Mouse (Mus musculus) liver, postnatal 0 days (tissue): ENCODE data around the gene Atp13a1. TPM values are rescaled to one million over a fixed set of nuclear protein-coding genes. Genes with fewer than 3 reads are reported as not detected.

Experiments
- ATAC-seq: fragments of 200-750 bp; cut with Nextera tagmentation; 2 replicates; pipeline ENCODE4 v1.8.0; 2017; ENCODE audit warnings: mild to moderate bottlenecking, moderate library complexity
- DNase-seq: peaks from one replicate; pipeline ENCODE4 v3.0.0-alpha.2; 2016
- H3K27ac ChIP-seq: fragments of 300-500 bp; sonication (generic); 2 replicates; pipeline ENCODE4 v1.5.1; 2014; ENCODE audit warnings: antibody characterized with exemption, moderate library complexity, mild to moderate bottlenecking, low read depth
- H3K27me3 ChIP-seq: fragments of 300-500 bp; sonication (generic); 2 replicates; pipeline ENCODE4 v1.6.1; 2014; ENCODE audit warnings: low read length, control low read depth, mixed read lengths; ENCODE audit not compliant: insufficient read depth
- H3K36me3 ChIP-seq: fragments of 300-500 bp; sonication (generic); replicated peaks from 2 replicates; pipeline ENCODE4 v1.6.1; 2014; ENCODE audit warnings: mild to moderate bottlenecking, control low read depth, low read length, moderate library complexity, mixed read lengths; ENCODE audit not compliant: insufficient read depth
- H3K4me1 ChIP-seq: fragments of 300-500 bp; sonication (generic); 2 replicates; pipeline ENCODE4 v1.6.1; 2014; ENCODE audit warnings: antibody characterized with exemption, mild to moderate bottlenecking, control low read depth; ENCODE audit not compliant: insufficient read depth
- H3K4me2 ChIP-seq: fragments of 300-500 bp; sonication (generic); 2 replicates; pipeline ENCODE4 v1.6.1; 2014; ENCODE audit warnings: low read depth, mild to moderate bottlenecking, low read length, moderate library complexity, mixed read lengths
- H3K4me3 ChIP-seq: fragments of 300-500 bp; sonication (generic); 2 replicates; pipeline ENCODE4 v1.5.1; 2014; ENCODE audit warnings: low read depth, low read length
- H3K9ac ChIP-seq: fragments of 300-500 bp; sonication (generic); replicated peaks from 2 replicates; pipeline ENCODE4 v1.6.1; 2014; ENCODE audit warnings: mild to moderate bottlenecking, moderate library complexity
- H3K9me3 ChIP-seq: fragments of 300-500 bp; sonication (generic); 2 replicates; pipeline ENCODE4 v1.6.1; 2016; ENCODE audit warnings: mild to moderate bottlenecking, control low read depth, low read length, mixed read lengths
- CTCF ChIP-seq: sonication (generic); IDR thresholded peaks from 2 replicates; pipeline ENCODE4 v1.5.1; 2016; ENCODE audit warnings: antibody characterized with exemption, low read depth
- EP300 ChIP-seq: IDR thresholded peaks from 2 replicates; pipeline ENCODE4 v1.6.1; 2016; ENCODE audit warnings: antibody characterized with exemption, low read depth, mild to moderate bottlenecking
- WGBS: fragments of 180-500 bp; shearing (Covaris S2); extraction: QIAGEN DNeasy Blood & Tissue Kit; methylation state at CpG from one replicate; pipeline ENCODE4 v1.1.7; 2014; ENCODE audit not compliant: insufficient replicate concordance; 5-methylcytosine and 5-hydroxymethylcytosine counted together
- polyA plus RNA-seq: library from polyadenylated mRNA; unstranded; fragments of >200 nt; fragmentation: Nextera tagmentation; extraction: Ambion mirVana; gene quantifications from 2 replicates; pipeline ENCODE4 v1.2.1, GENCODE M21; 2015

Atp13a1 gene
- polyA plus RNA-seq, result 12.9 and 13.8 TPM in 2 replicates

DNA sequence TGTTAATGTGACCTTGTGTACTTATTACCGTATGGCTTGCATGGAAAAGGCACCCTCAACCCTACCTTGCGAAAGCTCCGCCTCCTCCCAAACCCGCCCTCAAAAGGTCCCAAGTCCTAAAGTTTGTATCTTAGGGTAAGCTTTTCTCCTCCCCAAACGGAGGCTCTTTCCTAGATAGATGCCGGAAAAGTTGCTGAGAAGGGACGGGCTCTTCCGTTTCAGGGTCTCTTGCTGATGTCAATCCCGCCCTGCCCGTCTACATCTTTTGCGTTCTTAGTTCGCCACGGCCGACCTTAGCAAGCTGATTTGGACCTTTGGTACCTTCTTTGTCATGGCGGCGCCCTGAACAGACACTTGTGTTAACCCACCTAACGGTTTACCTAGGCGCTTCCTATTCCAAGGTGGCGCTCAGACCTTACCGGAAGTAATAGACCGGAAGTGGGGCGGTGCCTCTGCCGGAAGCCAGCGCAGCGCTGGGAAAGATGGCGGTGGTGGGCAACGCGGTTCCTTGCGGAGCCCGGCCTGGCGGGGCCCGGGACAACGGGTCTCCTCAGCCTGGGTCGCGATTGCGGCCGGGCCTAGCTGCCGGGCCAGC is at the start of gene Atp13a1, which contains the start of gene Zfp866:
Atp13a1 (plus strand) TSS at position 391 of the 595 bp plus-strand sequence.
Zfp866 (minus strand) TSS at position 406 of the 595 bp plus-strand sequence.
- Histone ChIP-seq H3K9ac (peak within 1 kb of the TSS; percentile 94), H3K36me3 (peaks cover 22% of the 10 kb centered on the region), H3K27ac (peak within 1 kb of the TSS; percentile 98), H3K4me1 (peaks cover 24% of the 10 kb centered on the region), H3K4me3 (peak within 1 kb of the TSS; percentile 98), H3K4me2 (peak within 1 kb of the TSS; percentile 79), H3K9me3 (no peaks in the 10 kb centered on the region), H3K27me3 (no peaks in the 10 kb centered on the region)
- ATAC-seq, result peak; percentile 96
- 0% methylated on average over 38 of the region's 38 CpGs for WGBS
- peak; percentile 51; the same call in 1 of the 2 replicates for TF ChIP-seq EP300
- no peak for TF ChIP-seq CTCF
- DNase-seq, result peak; percentile 93

DNA sequence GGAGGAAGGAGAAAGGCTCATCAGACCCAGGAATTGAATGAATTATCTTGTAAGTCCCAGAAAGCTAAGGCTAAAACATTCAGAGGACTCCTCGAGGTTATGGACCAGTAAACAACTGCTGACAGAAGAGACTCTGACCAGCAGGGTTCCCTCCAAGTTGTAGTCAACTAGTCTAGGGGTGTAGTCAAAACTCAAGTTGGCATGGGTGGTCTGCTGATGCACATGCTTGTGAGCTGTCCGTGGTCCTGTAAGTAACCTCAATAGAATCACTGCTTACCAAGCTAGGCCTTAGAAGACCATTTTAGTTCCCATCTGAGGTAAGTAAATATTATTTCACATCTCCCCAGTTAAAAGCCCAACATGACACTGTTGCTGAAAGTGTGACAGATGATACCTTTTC is 49.7 kb upstream of the Atp13a1 start:
- no peak for TF ChIP-seq CTCF
- no peak for TF ChIP-seq EP300
- H3K4me1 ChIP-seq, result no peaks in the 10 kb centered on the region
- DNase-seq, result no peak
- peaks cover 9% of the 10 kb centered on the region for H3K36me3 ChIP-seq
- H3K9ac ChIP-seq, result no peak overlapping the region
- H3K9me3 ChIP-seq, result no peaks in the 10 kb centered on the region
- 70% methylated on average over 2 of the region's 2 CpGs for WGBS
- H3K4me2 ChIP-seq, result no peak overlapping the region
- no peak overlapping the region for H3K27ac ChIP-seq
- ATAC-seq, result no peak
- H3K27me3 ChIP-seq, result no peaks in the 10 kb centered on the region
- no peak overlapping the region for H3K4me3 ChIP-seq

DNA sequence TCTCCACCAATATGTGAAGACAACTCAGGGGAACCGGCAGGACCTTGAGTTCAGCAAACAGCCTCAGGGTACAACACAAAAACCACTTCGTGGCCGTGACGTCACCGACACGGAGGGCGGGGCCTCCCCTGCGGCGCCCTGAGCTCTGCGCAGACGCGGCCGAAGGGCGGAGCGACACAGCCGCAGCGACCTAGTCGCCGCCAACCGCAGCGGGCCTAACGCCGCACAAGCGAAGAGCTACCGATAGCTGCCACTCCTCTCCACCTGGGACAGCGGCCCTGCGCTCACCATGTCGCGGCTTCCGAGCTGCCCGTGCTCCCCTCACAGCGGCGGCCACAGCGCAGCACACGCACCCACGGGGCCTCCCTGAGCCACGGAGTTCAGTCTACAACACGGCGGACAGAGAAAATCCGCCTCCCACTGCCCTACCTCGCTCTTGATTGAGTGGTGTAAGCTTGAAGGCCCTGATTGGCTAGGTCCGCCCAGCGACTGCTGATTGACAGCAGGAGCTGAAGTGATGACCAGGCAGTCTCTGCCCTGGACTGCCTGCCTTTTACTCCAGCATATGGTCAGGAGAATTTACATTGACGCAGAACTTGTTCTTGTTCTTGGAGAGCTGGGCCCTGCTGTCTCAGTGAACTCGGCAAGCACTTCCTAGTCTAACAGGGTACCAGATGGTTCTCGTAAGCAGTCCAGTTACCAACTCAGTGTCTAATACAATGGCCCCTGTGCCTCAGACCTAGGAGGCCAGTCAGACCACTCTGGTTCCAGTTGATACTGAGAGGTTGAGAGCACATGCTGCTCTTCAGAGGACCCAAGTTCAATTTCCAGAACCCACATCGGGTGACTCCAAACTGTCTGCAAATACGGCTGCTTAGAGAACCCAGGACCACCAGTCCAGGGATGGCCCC is 41.2 kb upstream of the Atp13a1 start, which contains the start of gene Zfp963:
Zfp963 (minus strand) TSS at position 427 of the 911 bp plus-strand sequence.
- peak within 1 kb of the TSS; percentile 78 for H3K4me2 ChIP-seq
- peaks cover 9% of the 10 kb centered on the region for H3K4me1 ChIP-seq
- peak within 1 kb of the TSS; percentile 93 for H3K9ac ChIP-seq
- H3K36me3 ChIP-seq, result no peaks in the 10 kb centered on the region; the same call in 1 of the 2 replicates
- WGBS, result 4% methylated on average over 48 of the region's 48 CpGs
- ATAC-seq (peak; percentile 99), DNase-seq (peak; percentile 97)
- peak within 1 kb of the TSS; percentile 100 for H3K27ac ChIP-seq
- H3K27me3 ChIP-seq, result no peaks in the 10 kb centered on the region
- no peaks in the 10 kb centered on the region for H3K9me3 ChIP-seq
- H3K4me3 ChIP-seq, result peak within 1 kb of the TSS; percentile 86
- TF ChIP-seq CTCF, result no peak
- TF ChIP-seq EP300, result no peak

DNA sequence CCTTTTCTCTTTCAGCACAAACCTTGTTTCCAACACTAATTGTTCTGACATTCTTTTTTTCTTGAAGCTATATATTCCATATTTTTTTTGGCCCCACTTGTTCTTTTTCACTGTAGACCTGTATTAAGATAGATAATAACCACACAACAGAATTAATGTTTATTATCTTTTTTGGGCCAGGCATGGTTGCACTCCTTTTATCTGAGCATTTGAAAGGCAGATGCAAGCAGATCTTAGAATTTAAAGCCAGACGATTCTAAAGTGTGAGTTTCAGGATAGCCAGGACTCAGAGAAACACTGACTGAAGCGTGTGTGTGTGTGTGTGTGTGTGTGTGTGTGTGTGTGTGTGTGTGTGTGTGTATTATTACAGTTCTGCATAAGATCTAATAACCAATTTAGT is 38.5 kb upstream of the Atp13a1 start:
- H3K4me3 ChIP-seq, result no peak overlapping the region
- WGBS, result 63% methylated on average over 2 of the region's 2 CpGs
- H3K9me3 ChIP-seq, result no peaks in the 10 kb centered on the region
- H3K27ac ChIP-seq, result no peak overlapping the region
- no peak overlapping the region for H3K9ac ChIP-seq
- H3K4me2 ChIP-seq, result no peak overlapping the region
- DNase-seq (no peak), ATAC-seq (no peak)
- peaks cover 4% of the 10 kb centered on the region; the same call in 1 of the 2 replicates for H3K36me3 ChIP-seq
- H3K27me3 ChIP-seq, result no peaks in the 10 kb centered on the region
- peaks cover 9% of the 10 kb centered on the region for H3K4me1 ChIP-seq
- TF ChIP-seq CTCF (no peak), EP300 (peak; percentile 73; the same call in 1 of the 2 replicates)

DNA sequence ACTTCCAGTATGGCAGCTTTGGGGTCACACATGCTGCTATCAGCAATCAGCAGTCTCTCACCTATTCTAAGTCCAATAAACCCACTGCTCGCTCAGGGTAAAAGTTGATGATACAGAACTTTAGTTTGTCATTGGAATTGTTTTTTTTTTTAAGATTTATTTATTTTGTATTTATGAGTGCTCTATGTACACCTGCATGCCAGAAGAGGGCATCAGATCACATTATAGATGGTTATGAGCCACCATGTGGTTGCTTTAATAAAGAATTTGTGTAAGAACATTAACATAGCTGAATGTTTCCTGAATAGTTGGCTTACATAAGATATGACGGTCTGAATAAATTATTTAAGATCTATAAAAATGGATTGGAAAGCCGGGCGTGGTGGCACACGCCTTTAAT is 32.6 kb upstream of the Atp13a1 start:
- no peak for DNase-seq
- H3K36me3 ChIP-seq, result peaks cover 28% of the 10 kb centered on the region
- TF ChIP-seq EP300 (no peak), CTCF (0 out of 2 replicates have a peak, but pooled peaks have one; percentile 4)

More for the DNA sequence above, 32.6 kb upstream of the Atp13a1 start:
- Histone ChIP-seq H3K9me3 (no peaks in the 10 kb centered on the region), H3K9ac (no peak overlapping the region), H3K27ac (no peak overlapping the region), H3K4me3 (no peak overlapping the region), H3K27me3 (no peaks in the 10 kb centered on the region), H3K4me1 (no peaks in the 10 kb centered on the region), H3K4me2 (no peak overlapping the region)
- ATAC-seq, result no peak
- 91% methylated on average over 5 of the region's 5 CpGs for WGBS
